Mouse (Mus musculus) C2C12 (cell line): ENCODE data around the gene Prkra. TPM values are rescaled to one million over a fixed set of nuclear protein-coding genes. Genes with fewer than 3 reads are reported as not detected.

Source experiments
- H3K27me3 ChIP-seq: one replicate; pipeline ENCODE4 v1.6.1; 2011; ENCODE audit not compliant: control insufficient read depth, insufficient read depth, insufficient read length
- H3K36me3 ChIP-seq: one replicate; pipeline ENCODE4 v1.6.1; 2011; ENCODE audit not compliant: control insufficient read depth, insufficient read depth
- H3K4me3 ChIP-seq: one replicate; pipeline ENCODE4 v1.5.1; 2011; ENCODE audit warnings: mild to moderate bottlenecking, control low read depth; ENCODE audit not compliant: poor library complexity, insufficient read depth, severe bottlenecking
- H3K79me2 ChIP-seq: one replicate; pipeline ENCODE4 v1.6.1; 2011; ENCODE audit not compliant: control insufficient read depth, insufficient read depth
- H3K79me3 ChIP-seq: one replicate; pipeline ENCODE4 v1.6.1; 2011; ENCODE audit warnings: low read depth, control low read depth
- H3ac ChIP-seq: one replicate; pipeline ENCODE3; 2011; ENCODE audit warnings: low read depth; ENCODE audit not compliant: control insufficient read depth, insufficient read length
- CEBPB ChIP-seq: IDR thresholded peaks from one replicate; pipeline ENCODE4 v1.6.1; 2011; ENCODE audit warnings: low read depth, mild to moderate bottlenecking, control low read depth, moderate library complexity
- CTCF ChIP-seq: IDR thresholded peaks from one replicate; pipeline ENCODE4 v1.5.1; 2011; ENCODE audit not compliant: control insufficient read depth, insufficient read depth, insufficient read length
- FOSL1 ChIP-seq: IDR thresholded peaks from one replicate; pipeline ENCODE4 v1.8.0; 2011; ENCODE audit warnings: mild to moderate bottlenecking, low read length; ENCODE audit not compliant: poor library complexity, insufficient read depth, severe bottlenecking
- MAX ChIP-seq: IDR thresholded peaks from one replicate; pipeline ENCODE4 v1.6.1; 2011; ENCODE audit warnings: mild to moderate bottlenecking, control low read depth
- MYOD1 ChIP-seq: IDR thresholded peaks from one replicate; pipeline ENCODE4 v1.6.1; 2011; ENCODE audit warnings: low read depth; ENCODE audit not compliant: control insufficient read depth, insufficient read length
- MYOG ChIP-seq: IDR thresholded peaks from one replicate; pipeline ENCODE4 v1.6.1; 2011; ENCODE audit not compliant: control insufficient read depth, insufficient read length; ENCODE audit errors: extremely low read depth
- USF1 ChIP-seq: IDR thresholded peaks from one replicate; pipeline ENCODE4 v1.6.1; 2011; ENCODE audit warnings: low read depth, mild to moderate bottlenecking, control low read depth, moderate library complexity
- polyA plus RNA-seq: library from polyadenylated mRNA; unstranded; fragments of >200 nt; fragmentation: generic; extraction: Trizol; gene quantifications from one replicate; pipeline ENCODE4 v1.2.1, GENCODE M21; 2012; ENCODE audit warnings: missing spikeins

Prkra gene
- polyA plus RNA-seq, 1 experiment: 18.2 TPM

DNA sequence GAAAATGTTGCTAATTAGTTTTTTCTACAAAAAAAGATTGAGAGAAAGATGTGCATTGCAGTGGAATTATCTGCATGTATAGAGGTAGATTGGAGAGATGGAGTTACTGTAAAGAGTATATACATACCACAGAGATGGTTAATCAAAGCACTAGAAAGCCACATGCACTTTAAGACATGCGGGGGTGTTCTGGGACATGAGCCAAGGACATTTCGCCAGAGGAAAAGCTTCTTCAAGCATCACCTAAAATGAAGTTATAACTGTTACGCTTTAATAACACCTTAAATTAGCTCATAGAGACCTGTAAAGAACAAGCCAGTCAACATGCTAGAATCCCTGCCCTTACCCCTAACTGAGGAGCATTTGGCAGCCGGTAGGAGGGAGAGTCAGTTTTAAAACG, 19.4 kb upstream of the Prkra start:
- Histone ChIP-seq H3K79me3 (no peaks in the 10 kb centered on the region), H3K79me2 (peaks cover 5% of the 10 kb centered on the region), H3K36me3 (peaks cover 21% of the 10 kb centered on the region), H3ac (no peak overlapping the region), H3K27me3 (no peaks in the 10 kb centered on the region), H3K4me3 (no peak overlapping the region)
- no peak for TF ChIP-seq MYOG
- TF ChIP-seq USF1: no peak
- TF ChIP-seq FOSL1: no peak
- no peak for TF ChIP-seq CEBPB
- TF ChIP-seq MYOD1: no peak
- no peak for TF ChIP-seq MAX
- no peak for TF ChIP-seq CTCF

GRCm38 (mm10) chr2:76665531-76665930, 17.7 kb upstream of the Prkra start:
- H3K4me3 ChIP-seq: no peak overlapping the region
- no peaks in the 10 kb centered on the region for H3K79me2 ChIP-seq
- H3ac ChIP-seq: no peak overlapping the region
- no peaks in the 10 kb centered on the region for H3K27me3 ChIP-seq
- H3K36me3 ChIP-seq: peaks cover 21% of the 10 kb centered on the region
- TF ChIP-seq MYOG (no peak), FOSL1 (no peak)
- H3K79me3 ChIP-seq: no peaks in the 10 kb centered on the region

DNA sequence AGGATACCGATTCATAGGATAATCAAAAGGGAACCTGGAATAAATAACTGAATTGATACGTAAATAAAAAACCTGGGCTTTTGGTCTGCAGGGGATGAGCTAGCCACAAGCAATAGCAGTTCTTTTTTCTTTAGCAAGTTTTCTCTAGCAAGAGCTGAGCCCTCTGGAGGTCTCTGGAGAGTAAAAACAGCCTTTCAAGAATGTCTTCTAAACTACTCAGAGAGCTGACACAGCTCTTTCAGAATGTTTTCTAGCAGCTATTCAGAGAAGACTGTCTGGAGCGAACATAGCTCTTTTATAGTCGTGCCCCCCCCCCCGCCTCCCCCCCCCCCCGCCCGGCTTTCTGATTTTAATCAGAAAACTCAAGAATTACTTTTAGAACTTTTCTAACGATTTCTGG, 11.6 kb upstream of the Prkra start:
- Histone ChIP-seq H3K4me3 (no peak overlapping the region), H3K79me3 (no peaks in the 10 kb centered on the region), H3ac (no peak overlapping the region), H3K79me2 (no peaks in the 10 kb centered on the region), H3K27me3 (no peaks in the 10 kb centered on the region), H3K36me3 (peaks cover 8% of the 10 kb centered on the region)
- TF ChIP-seq CEBPB (no peak), FOSL1 (no peak), MYOD1 (no peak), MYOG (no peak), USF1 (no peak), MAX (no peak), CTCF (no peak)

DNA sequence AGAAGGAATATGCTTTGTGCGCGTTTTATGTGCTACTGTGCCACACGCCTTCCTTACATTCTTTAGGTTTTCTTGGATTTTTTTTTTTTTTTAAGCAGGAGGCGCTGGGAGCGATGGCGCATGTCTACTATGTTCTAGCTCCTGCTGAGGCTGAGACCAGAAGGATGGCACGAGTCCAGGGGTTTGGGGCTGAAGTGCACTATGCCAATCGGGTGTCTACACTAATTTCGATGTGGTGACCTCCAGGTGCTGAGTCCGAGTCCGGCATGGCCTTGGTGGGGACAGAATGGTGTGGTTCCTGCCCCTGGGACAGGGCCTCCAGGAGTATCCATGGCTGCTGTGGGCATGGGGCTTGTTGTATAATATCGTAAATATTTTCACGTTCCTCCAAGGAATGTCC, 10.7 kb upstream of the Prkra start:
- Histone ChIP-seq H3ac (no peak overlapping the region), H3K4me3 (no peak overlapping the region), H3K27me3 (no peaks in the 10 kb centered on the region), H3K79me3 (no peaks in the 10 kb centered on the region), H3K79me2 (no peaks in the 10 kb centered on the region), H3K36me3 (no peaks in the 10 kb centered on the region)
- TF ChIP-seq MAX (no peak), FOSL1 (no peak), MYOG (no peak), CEBPB (no peak), MYOD1 (no peak), CTCF (no peak), USF1 (no peak)

DNA sequence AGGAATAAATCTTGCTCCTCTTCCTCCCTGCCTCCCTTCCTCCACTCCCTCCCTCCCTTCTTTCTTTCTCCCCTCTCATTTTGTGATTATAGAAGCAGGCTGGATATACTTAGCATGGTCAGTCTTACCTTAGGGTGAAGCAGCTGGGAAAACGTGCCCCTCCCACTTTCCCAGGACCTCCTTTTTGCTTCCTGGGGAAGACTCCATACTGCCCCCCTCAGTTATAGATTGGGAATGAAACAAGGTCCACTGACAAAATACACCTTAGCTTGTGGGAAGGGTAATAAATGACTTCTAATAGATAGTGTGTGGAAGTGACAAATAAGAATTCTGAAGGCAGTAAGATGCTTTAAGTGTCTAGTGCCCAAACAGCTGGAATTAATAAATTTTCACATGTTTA, 8.2 kb upstream of the Prkra start:
- H3K36me3 ChIP-seq: no peaks in the 10 kb centered on the region
- no peaks in the 10 kb centered on the region for H3K79me2 ChIP-seq
- H3K79me3 ChIP-seq: no peaks in the 10 kb centered on the region
- no peak overlapping the region for H3K4me3 ChIP-seq
- TF ChIP-seq CEBPB (no peak), MYOD1 (no peak)
- H3K27me3 ChIP-seq: no peaks in the 10 kb centered on the region
- H3ac ChIP-seq: no peak overlapping the region

DNA sequence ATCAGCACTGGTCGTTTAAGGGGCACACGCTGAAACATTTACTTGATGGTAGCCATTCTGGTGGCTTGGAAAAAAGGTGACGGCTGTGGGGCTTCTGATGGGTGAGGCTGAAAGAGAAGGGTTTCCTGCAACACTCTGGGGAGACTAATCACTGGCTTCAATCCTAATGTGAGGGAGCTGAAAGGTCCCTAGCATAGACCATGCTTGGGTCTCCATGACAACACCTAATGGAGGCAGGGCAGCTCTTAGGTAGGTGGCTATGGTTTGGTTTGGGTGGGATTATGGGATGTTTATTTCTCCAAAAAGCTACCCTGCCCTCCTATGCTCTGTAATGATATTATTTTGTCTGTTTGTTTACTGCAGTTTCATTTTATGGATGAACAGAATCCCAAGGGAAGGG, 7.6 kb upstream of the Prkra start:
- Histone ChIP-seq H3K27me3 (no peaks in the 10 kb centered on the region), H3K79me2 (no peaks in the 10 kb centered on the region), H3K4me3 (no peak overlapping the region), H3K79me3 (no peaks in the 10 kb centered on the region), H3ac (no peak overlapping the region), H3K36me3 (no peaks in the 10 kb centered on the region)
- no peak for TF ChIP-seq FOSL1
- TF ChIP-seq MAX: no peak
- TF ChIP-seq USF1: no peak
- no peak for TF ChIP-seq CTCF
- TF ChIP-seq MYOG: no peak
- TF ChIP-seq MYOD1: no peak
- TF ChIP-seq CEBPB: no peak

GRCm38 (mm10) chr2:76654646-76655045, 6.8 kb upstream of the Prkra start:
- Histone ChIP-seq H3ac (no peak overlapping the region), H3K36me3 (no peaks in the 10 kb centered on the region), H3K4me3 (no peak overlapping the region), H3K27me3 (no peaks in the 10 kb centered on the region), H3K79me2 (no peaks in the 10 kb centered on the region), H3K79me3 (no peaks in the 10 kb centered on the region)
- TF ChIP-seq MYOG: no peak
- TF ChIP-seq MYOD1: no peak
- no peak for TF ChIP-seq FOSL1
